Mouse (Mus musculus): ENCODE measurements around the gene Hagh. TPM values are rescaled to one million over a fixed set of nuclear protein-coding genes. Genes with fewer than 3 reads are reported as not detected.

Hagh gene
- 100 to 1,000 TPM; 133 to 141 TPM for total RNA-seq (2021)

GRCm38 (mm10) chr17:24839842-24840241 is at the start of gene Hagh:
Gene Hagh (plus strand): TSS chr17:24840143.
- DNase-seq (ENCODE audit: low spot score in 2 of 2), result peak in 1 of 2 experiments; percentile 58
- intact Hi-C loops (cut with DNase I), result no loop called here

GRCm38 (mm10) chr17:24792190-24792589 is 47.8 kb upstream of the Hagh start:
- no peak for DNase-seq (ENCODE audit: low spot score in 2 of 2)
- intact Hi-C loops (cut with DNase I), result no loop called here

- no peak for DNase-seq (ENCODE audit: low spot score in 2 of 2)
- intact Hi-C loops (cut with DNase I), result no loop called here
These were observed 45.2 kb upstream of the Hagh start for GRCm38 (mm10) chr17:24794791-24795190.

DNA sequence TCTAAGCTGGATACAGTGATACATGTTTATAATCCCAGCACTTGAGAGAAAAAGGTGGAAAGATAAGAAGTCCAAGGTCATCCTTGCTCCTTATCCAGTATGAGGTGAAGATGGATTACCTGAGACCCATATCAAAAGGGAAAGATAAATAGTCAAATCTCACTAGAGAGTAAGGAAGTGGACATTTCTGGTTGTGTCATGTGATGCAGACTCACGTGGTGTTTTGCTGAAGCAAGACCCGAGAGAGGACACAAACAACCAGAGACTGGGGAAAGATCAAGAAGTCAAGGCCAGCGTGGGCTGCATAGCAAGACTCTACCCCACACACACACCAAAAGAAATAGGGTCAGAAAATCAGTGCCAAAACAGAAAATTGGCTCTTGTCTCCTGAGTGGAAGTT is 43.0 kb upstream of the Hagh start:
- no peak for DNase-seq (ENCODE audit: low spot score in 2 of 2)
- intact Hi-C loops (cut with DNase I), result no loop called here

GRCm38 (mm10) chr17:24798229-24798628 is 41.7 kb upstream of the Hagh start:
- intact Hi-C loops (cut with DNase I), result no loop called here
- DNase-seq (ENCODE audit: low spot score in 2 of 2), result no peak

- no peak for DNase-seq (ENCODE audit: low spot score in 2 of 2)
- intact Hi-C loops (cut with DNase I), result no loop called here
These were observed 40.5 kb upstream of the Hagh start for GRCm38 (mm10) chr17:24799476-24799875.

DNA sequence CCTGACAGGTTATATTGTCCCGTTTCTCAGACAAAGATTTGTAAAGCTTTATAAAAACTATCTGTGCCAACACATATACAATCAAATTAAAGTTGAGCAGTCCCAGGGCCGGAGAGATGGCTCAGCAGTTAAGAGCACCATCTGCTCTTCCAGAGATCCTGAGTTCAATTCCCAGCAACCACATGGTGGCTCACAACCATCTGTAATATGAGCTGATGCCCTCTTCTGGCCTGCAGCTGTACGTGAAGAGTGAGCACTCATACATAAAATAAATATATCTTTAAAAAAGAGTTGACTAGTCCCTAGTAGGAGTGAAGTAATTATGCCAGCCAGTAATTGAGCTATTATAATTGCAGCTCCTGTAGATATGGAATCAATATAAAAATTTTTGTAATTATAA is 39.4 kb upstream of the Hagh start:
- DNase-seq (ENCODE audit: low spot score in 2 of 2), result no peak
- intact Hi-C loops (cut with DNase I), result no loop called here

DNA sequence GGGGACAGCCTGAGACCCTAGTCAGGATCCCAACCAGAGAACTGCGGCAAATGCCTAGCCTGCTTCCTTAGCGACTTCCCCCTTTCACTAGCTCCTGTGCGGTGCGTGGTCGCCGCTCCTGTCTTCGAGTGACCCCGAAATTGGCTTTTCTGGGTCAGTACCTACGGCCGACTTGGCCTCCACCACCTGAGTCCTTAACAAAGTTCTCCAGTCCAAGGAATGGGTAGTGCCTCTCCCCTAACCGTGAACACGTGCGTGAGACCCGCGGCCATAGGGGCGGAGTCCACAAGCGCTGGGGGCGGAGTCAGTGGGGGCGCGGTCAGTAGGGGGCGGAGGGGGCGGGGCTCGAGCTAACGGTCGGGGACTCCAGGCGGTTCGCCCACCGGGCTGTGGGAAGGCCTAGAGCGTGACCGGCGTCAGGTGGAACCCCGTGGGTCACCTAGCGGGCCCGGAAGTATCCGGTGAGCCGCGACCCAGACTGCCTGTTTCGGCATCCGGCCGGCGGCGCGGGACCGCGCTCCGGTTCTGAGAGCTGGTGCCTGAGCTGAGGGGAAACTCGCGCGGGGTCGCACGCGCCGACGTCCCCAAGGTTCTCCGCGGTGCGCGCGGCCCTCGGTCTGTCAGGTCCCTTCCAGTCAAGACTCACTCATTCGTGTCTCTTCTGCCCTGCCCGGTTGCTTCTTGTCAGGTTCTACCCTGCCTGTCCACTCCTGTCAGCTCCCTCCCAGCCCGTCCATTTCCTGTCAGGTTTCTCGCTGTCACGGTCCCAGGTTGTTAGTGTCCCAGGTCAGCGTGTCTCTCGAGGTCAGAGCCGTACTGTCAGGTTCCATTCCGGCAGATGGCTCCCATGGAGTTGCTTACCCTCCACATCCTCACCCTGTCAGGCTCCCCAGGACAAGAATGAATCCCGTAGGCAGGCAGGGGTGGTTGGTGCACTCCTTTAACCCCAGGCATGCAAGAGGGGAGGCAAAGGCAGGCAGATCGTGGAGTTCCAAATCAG is 35.7 kb upstream of the Hagh start, which contains the start of gene Meiob:
Gene Meiob (plus strand): TSS at position 338 of the 1,000 bp plus-strand sequence.
- intact Hi-C loops (cut with DNase I), result no loop called here
- peak; percentile 2 to 10 for DNase-seq (ENCODE audit: low spot score in 2 of 2)

GRCm38 (mm10) chr17:24811211-24811610 is 28.7 kb upstream of the Hagh start:
- DNase-seq (ENCODE audit: low spot score in 2 of 2), result no peak
- intact Hi-C loops (cut with DNase I), result no loop called here

DNA sequence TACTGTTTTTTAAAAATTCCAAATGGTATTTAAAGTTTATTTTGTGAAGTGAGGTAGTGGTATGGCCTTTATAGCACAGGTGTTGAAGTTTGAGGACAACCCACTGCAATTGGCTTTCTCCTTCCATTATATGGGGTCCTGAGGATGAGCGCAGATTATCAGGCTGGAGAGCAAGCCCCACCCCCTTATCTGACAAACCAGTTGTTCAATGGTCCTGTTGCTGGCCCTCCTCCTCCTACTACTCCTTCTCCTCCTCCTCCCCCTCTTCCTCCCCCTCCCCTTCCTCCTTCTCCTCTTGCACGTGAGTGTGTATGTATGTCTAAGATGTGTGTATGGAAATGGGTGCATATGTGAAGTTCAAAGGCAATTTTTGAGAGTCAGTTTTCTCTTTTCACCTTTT is 27.7 kb upstream of the Hagh start:
- intact Hi-C loops (cut with DNase I), result no loop called here
- DNase-seq (ENCODE audit: low spot score in 2 of 2), result no peak

- intact Hi-C loops (cut with DNase I), result no loop called here
- no peak for DNase-seq (ENCODE audit: low spot score in 2 of 2)
These were observed 24.7 kb upstream of the Hagh start for GRCm38 (mm10) chr17:24815256-24815655.

GRCm38 (mm10) chr17:24817503-24817902 is 22.4 kb upstream of the Hagh start:
- no peak for DNase-seq (ENCODE audit: low spot score in 2 of 2)
- intact Hi-C loops (cut with DNase I), result loop anchor here (1.0 kb wide), 1 partner anchor 72 kb away; no protein-coding TSS in a partner anchor

DNA sequence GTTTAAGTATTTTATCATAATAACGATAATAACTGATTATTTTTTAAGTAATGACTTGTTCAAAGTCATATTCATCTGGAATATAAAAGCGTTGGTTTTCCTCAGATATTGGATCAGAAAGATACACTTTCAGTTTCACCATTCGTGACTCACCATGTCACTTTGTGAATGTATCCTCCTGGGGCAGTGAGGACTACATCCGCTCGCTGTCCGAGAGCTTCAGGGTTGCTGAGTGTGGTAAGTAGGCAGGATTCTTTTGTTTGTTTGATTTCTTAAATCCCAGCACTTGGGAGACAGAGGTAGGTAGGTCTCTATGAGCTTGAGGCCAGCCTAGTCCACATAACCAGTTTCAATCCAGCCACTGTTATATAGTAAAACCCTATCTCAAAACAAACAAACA is 21.8 kb upstream of the Hagh start:
- no peak for DNase-seq (ENCODE audit: low spot score in 2 of 2)
- intact Hi-C loops (cut with DNase I), result no loop called here

- intact Hi-C loops (cut with DNase I), result no loop called here
- no peak for DNase-seq (ENCODE audit: low spot score in 2 of 2)
These were observed 20.5 kb upstream of the Hagh start for GRCm38 (mm10) chr17:24819469-24819868.

GRCm38 (mm10) chr17:24821351-24822280 is 18.3 kb upstream of the Hagh start:
- intact Hi-C loops (cut with DNase I), result loop anchor here (10.0 kb wide), 1 partner anchor 923 kb away; no protein-coding TSS in a partner anchor
- no peak for DNase-seq (ENCODE audit: low spot score in 2 of 2)

- intact Hi-C loops (cut with DNase I), result no loop called here
- no peak for DNase-seq (ENCODE audit: low spot score in 2 of 2)
These were observed 398 bp downstream of the Hagh start for GRCm38 (mm10) chr17:24840341-24840740.

GRCm38 (mm10) chr17:24841133-24841532 is 1.2 kb downstream of the Hagh start:
- intact Hi-C loops (cut with DNase I), result no loop called here
- no peak for DNase-seq (ENCODE audit: low spot score in 2 of 2)

GRCm38 (mm10) chr17:24842631-24843030 is 2.7 kb downstream of the Hagh start:
- intact Hi-C loops (cut with DNase I), result no loop called here
- no peak for DNase-seq (ENCODE audit: low spot score in 2 of 2)

GRCm38 (mm10) chr17:24844525-24844924 is 4.6 kb downstream of the Hagh start:
- intact Hi-C loops (cut with DNase I), result no loop called here
- no peak for DNase-seq (ENCODE audit: low spot score in 2 of 2)

DNA sequence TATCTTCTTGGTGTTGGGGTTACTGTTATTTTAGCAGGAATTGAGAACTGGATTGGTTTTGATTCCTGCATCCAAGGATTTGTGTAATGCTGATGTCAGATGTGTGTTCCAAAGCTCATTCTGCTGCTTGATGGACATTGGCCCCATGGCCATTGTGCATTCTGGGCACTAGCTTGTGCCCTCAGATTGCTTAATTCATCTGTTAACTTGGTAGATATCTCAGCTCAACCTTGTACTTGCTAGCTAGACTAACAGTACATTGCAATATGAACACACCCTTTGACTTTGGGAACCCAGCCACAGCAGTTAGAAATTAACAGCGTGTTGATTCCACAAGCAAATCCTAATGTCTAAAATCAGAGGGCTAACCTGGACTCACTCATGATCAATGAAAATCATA is 7.4 kb downstream of the Hagh start:
- DNase-seq (ENCODE audit: low spot score in 2 of 2), result no peak
- intact Hi-C loops (cut with DNase I), result no loop called here

All from left cerebral cortex, postnatal 25 days (tissue).